Mouse (Mus musculus): ENCODE measurements at regions not wholly inside any gene's neighbourhood (a gene's known extent, or its start where the extent isn't known, plus 50 kb on each side); places are given as distances from the start of the nearest gene placed in this dataset.

GRCm38 (mm10) chr5:102373972-102374755 is 107.0 kb upstream of the Arhgap24 start:
- no peak for TF ChIP-seq CTCF (IDR thresholded peaks at IDR 0.05; ENCODE audit: low read depth)
- no peak for TF ChIP-seq EP300 (IDR thresholded peaks at IDR 0.05; ENCODE audit: low read depth)

All from liver, postnatal 0 days (tissue).